Mouse (Mus musculus) thymus, adult 2 months (tissue): ENCODE results near the gene Net1. TPM values are rescaled to one million over a fixed set of nuclear protein-coding genes. Genes with fewer than 3 reads are reported as not detected.

Experiments
- DNase-seq: peaks from one replicate; pipeline ENCODE4 v3.0.0; 2021
- H3K27ac ChIP-seq: fragments of 200-500 bp; 2 replicates; pipeline ENCODE4 v1.5.1; 2012; ENCODE audit warnings: low read length, control low read depth; ENCODE audit not compliant: control insufficient read depth, insufficient read depth
- H3K27me3 ChIP-seq: fragments of 200-500 bp; 2 replicates; pipeline ENCODE4 v1.6.1; 2012; ENCODE audit warnings: mild to moderate bottlenecking, low read length, moderate library complexity, mixed read lengths; ENCODE audit not compliant: control insufficient read depth, insufficient read depth
- H3K36me3 ChIP-seq: fragments of 200-500 bp; 2 replicates; pipeline ENCODE4 v1.6.1; 2012; ENCODE audit warnings: mild to moderate bottlenecking, low read length, moderate library complexity; ENCODE audit not compliant: control insufficient read depth, insufficient read depth
- H3K4me1 ChIP-seq: fragments of 200-500 bp; replicated peaks from 2 replicates; pipeline ENCODE4 v1.6.1; 2012; ENCODE audit warnings: low read length; ENCODE audit not compliant: control insufficient read depth, insufficient read depth
- H3K4me3 ChIP-seq: fragments of 200-500 bp; 2 replicates; pipeline ENCODE4 v1.5.1; 2012; ENCODE audit warnings: mild to moderate bottlenecking, low read length, control low read depth, moderate library complexity; ENCODE audit not compliant: control insufficient read depth, insufficient read depth
- CTCF ChIP-seq: fragments of 200-500 bp; IDR thresholded peaks from 2 replicates; pipeline ENCODE4 v1.5.1; 2012; ENCODE audit warnings: mild to moderate bottlenecking, control low read depth, low read length, moderate library complexity, borderline replicate concordance; ENCODE audit not compliant: control insufficient read depth, poor library complexity, insufficient read depth; ENCODE audit errors: extremely low read depth
- POLR2A ChIP-seq: fragments of 200-500 bp; IDR thresholded peaks from 2 replicates; pipeline ENCODE4 v1.6.1; 2012; ENCODE audit warnings: mild to moderate bottlenecking, low read length, control low read depth, moderate library complexity; ENCODE audit not compliant: control insufficient read depth, poor library complexity, insufficient read depth; ENCODE audit errors: extremely low read depth
- WGBS: fragments of 180-500 bp; shearing (Covaris S2); methylation state at CpG from one replicate; pipeline ENCODE4 v1.1.7; 2018; 5-methylcytosine and 5-hydroxymethylcytosine counted together
- polyA plus RNA-seq: library from polyadenylated mRNA; depleted of rRNA; stranded (reverse); fragments of >200 nt; gene quantifications from 2 replicates; pipeline ENCODE4 v1.2.3, GENCODE M21; 2012; rRNA removed

Net1 gene
- polyA plus RNA-seq, 1 experiment = 24.4 TPM

- TF ChIP-seq POLR2A (no peak), CTCF (no peak)
- Histone ChIP-seq H3K27ac (no peak overlapping the region), H3K4me3 (no peak overlapping the region), H3K27me3 (no peaks in the 10 kb centered on the region), H3K4me1 (0 out of 2 replicates have a peak, but pooled peaks cover 3% of the 10 kb centered on the region), H3K36me3 (no peaks in the 10 kb centered on the region)
- 4% methylated on average over 2 of the region's 2 CpGs for WGBS
- DNase-seq = no peak
These were observed 85.6 kb downstream of the Net1 start for GRCm38 (mm10) chr13:3832450-3832849.

Other genes starting within 250 kb of the Net1 start
- 3.5 and 4.9 TPM in 2 replicates for gene Calml3, start 113.9 kb downstream of the Net1 start, polyA plus RNA-seq
- gene Calm4, start 80.5 kb downstream of the Net1 start, polyA plus RNA-seq = 0.68 and 1.5 TPM in 2 replicates
- not detected in 2 replicates for gene Calm5, start 64.0 kb downstream of the Net1 start, polyA plus RNA-seq
- not detected in 2 replicates for gene Tubal3, start 54 bp upstream of the Net1 start, polyA plus RNA-seq
- 0.15 and 0.17 TPM in 2 replicates for gene Ucn3, start 27.1 kb upstream of the Net1 start, polyA plus RNA-seq
- gene Akr1c14, start 130.8 kb upstream of the Net1 start, polyA plus RNA-seq = 0.15 and 0.19 TPM in 2 replicates
- 0.44 and 0.64 TPM in 2 replicates for gene Akr1c18, start 232.4 kb upstream of the Net1 start, polyA plus RNA-seq